In the genomic region with DNA sequence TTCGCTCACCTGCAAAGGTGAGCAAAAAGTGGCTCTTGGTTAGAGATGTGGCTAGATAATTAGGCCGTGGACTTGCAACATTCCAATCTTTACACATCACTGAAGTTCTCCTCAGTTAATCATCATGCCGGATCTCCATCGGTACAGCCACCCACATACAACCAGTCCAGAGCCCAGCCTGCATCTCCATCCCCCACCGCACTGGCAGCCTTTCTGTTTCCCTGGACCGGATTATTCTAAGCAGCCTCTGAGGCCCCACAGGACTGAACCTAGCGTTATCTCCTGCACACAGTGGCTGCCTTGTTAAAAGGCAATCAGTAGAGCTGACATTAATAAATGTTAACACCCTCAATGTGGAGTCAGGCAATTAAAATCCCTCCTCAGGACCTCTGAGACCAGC, we compare ENCODE assay signal across 14 mouse cellular contexts.
DNase-seq lines count a peak whose midpoint lies in the region; ATAC-seq and TF ChIP-seq lines count a peak whose summit lies in the region.
"Had no signal": no experiment of that assay in that cellular context is flagged by ENCODE, and none has a peak within 500 bp of the region (broad histone marks: within the 10 kb centered on the region; RNA-seq: fewer than 3 reads in every experiment).

No protein-coding gene starts in this region.

- no peaks in the 10 kb centered on the region for H3K27me3 ChIP-seq in forebrain, embryonic 12.5 days
- no peaks in the 10 kb centered on the region for H3K27me3 ChIP-seq in forebrain, embryonic 10.5 days (ENCODE audit: poor library complexity, severe bottlenecking)
- H3K27me3 ChIP-seq in midbrain, postnatal 0 days (ENCODE audit: insufficient read depth, low read length), result no peaks in the 10 kb centered on the region
- no peaks in the 10 kb centered on the region for H3K27me3 ChIP-seq in liver, postnatal 0 days (ENCODE audit: insufficient read depth, low read length)
- H3K27me3 ChIP-seq: kidney, embryonic 15.5 days; liver, embryonic 12.5 days had no signal

- H3K9ac ChIP-seq in forebrain, embryonic 12.5 days, result no peak overlapping the region
- no peak overlapping the region for H3K9ac ChIP-seq in midbrain, postnatal 0 days (replicated peaks; ENCODE audit: low read length, poor library complexity, severe bottlenecking)
- no peak overlapping the region for H3K9ac ChIP-seq in liver, postnatal 0 days (replicated peaks)
- H3K9ac ChIP-seq: kidney, embryonic 15.5 days; liver, embryonic 12.5 days had no signal

- H3K9me3 ChIP-seq in forebrain, embryonic 12.5 days, result no peaks in the 10 kb centered on the region
- H3K9me3 ChIP-seq in forebrain, embryonic 10.5 days, result no peaks in the 10 kb centered on the region
- no peaks in the 10 kb centered on the region for H3K9me3 ChIP-seq in midbrain, postnatal 0 days (ENCODE audit: low read length)
- no peaks in the 10 kb centered on the region for H3K9me3 ChIP-seq in liver, postnatal 0 days (ENCODE audit: low read length)
- H3K9me3 ChIP-seq: heart, embryonic 10.5 days; kidney, embryonic 15.5 days; liver, embryonic 12.5 days had no signal

- intact Hi-C loops in left cerebral cortex, postnatal 36 days (cut with DNase I), result no loop called here

- no peak overlapping the region for H3K4me2 ChIP-seq in forebrain, embryonic 12.5 days
- H3K4me2 ChIP-seq in midbrain, postnatal 0 days (ENCODE audit: low read depth, low read length, poor library complexity, severe bottlenecking), result no peak overlapping the region
- no peak overlapping the region for H3K4me2 ChIP-seq in liver, postnatal 0 days (ENCODE audit: low read depth, low read length)
- H3K4me2 ChIP-seq: kidney, embryonic 15.5 days; liver, embryonic 12.5 days had no signal

- no peak for TF ChIP-seq CTCF in layer of hippocampus, adult 2 months (conservative IDR thresholded peaks at IDR 0.05)
- no peak for TF ChIP-seq CTCF in midbrain, postnatal 0 days (IDR thresholded peaks at IDR 0.05)
- TF ChIP-seq CTCF in liver, postnatal 0 days (IDR thresholded peaks at IDR 0.05; ENCODE audit: low read depth), result no peak

- ATAC-seq in forebrain, embryonic 12.5 days (ENCODE audit: low FRiP score), result 0 out of 2 replicates have a peak, but pooled peaks have one; percentile 41
- peak; percentile 23; the same call in 1 of the 2 replicates for ATAC-seq in midbrain, postnatal 0 days (ENCODE audit: low FRiP score)
- ATAC-seq in liver, postnatal 0 days, result no peak
- ATAC-seq: inflammation-experienced regulatory T-cells, adult 6 months; liver, embryonic 12.5 days had no signal

- no peak for TF ChIP-seq EP300 in liver, postnatal 0 days (IDR thresholded peaks at IDR 0.05; ENCODE audit: low read depth)

- no peaks in the 10 kb centered on the region for H3K36me3 ChIP-seq in forebrain, embryonic 12.5 days (replicated peaks)
- no peaks in the 10 kb centered on the region for H3K36me3 ChIP-seq in forebrain, embryonic 10.5 days (replicated peaks)
- no peaks in the 10 kb centered on the region for H3K36me3 ChIP-seq in midbrain, postnatal 0 days (ENCODE audit: insufficient read depth, low read length)
- H3K36me3 ChIP-seq in liver, postnatal 0 days (replicated peaks; ENCODE audit: insufficient read depth, low read length), result no peaks in the 10 kb centered on the region
- H3K36me3 ChIP-seq: heart, embryonic 10.5 days; kidney, embryonic 15.5 days; liver, embryonic 12.5 days had no signal

- no peak for DNase-seq in forebrain, embryonic 10.5 days (ENCODE audit: extremely low spot score, low spot score)
- DNase-seq in left cerebral cortex, adult 18-20 months (ENCODE audit: low spot score in 2 of 2), result peak; percentile 42 to 54
- DNase-seq in left cerebral cortex, postnatal 36 days (ENCODE audit: low spot score in 2 of 2), result no peak
- DNase-seq in layer of hippocampus, adult 2 months (ENCODE audit: low spot score in 2 of 2), result peak; percentile 57 to 64
- peak; percentile 28 for DNase-seq in midbrain, postnatal 0 days (ENCODE audit: low spot score)
- no peak for DNase-seq in liver, postnatal 0 days
- DNase-seq in lung, postnatal 14 days, result no peak
- DNase-seq: cerebellum, adult 2 months; thymus, adult 18-20 months had no signal

- no peak overlapping the region for H3K4me3 ChIP-seq in forebrain, embryonic 12.5 days (replicated peaks)
- H3K4me3 ChIP-seq in forebrain, embryonic 10.5 days, result no peak overlapping the region
- no peak overlapping the region for H3K4me3 ChIP-seq in layer of hippocampus, adult 2 months
- no peak overlapping the region for H3K4me3 ChIP-seq in midbrain, postnatal 0 days (ENCODE audit: low read depth, low read length)
- H3K4me3 ChIP-seq in liver, postnatal 0 days (ENCODE audit: low read depth, low read length), result no peak overlapping the region
- H3K4me3 ChIP-seq: heart, embryonic 10.5 days; kidney, embryonic 15.5 days; liver, embryonic 12.5 days had no signal

- no peak overlapping the region for H3K27ac ChIP-seq in forebrain, embryonic 12.5 days
- no peak overlapping the region for H3K27ac ChIP-seq in forebrain, embryonic 10.5 days
- peak overlapping the region; percentile 92 for H3K27ac ChIP-seq in layer of hippocampus, adult 2 months
- H3K27ac ChIP-seq in midbrain, postnatal 0 days (ENCODE audit: low read depth, low read length), result no peak overlapping the region
- no peak overlapping the region for H3K27ac ChIP-seq in liver, postnatal 0 days (ENCODE audit: low read depth)
- H3K27ac ChIP-seq: heart, embryonic 10.5 days; kidney, embryonic 15.5 days; liver, embryonic 12.5 days had no signal

- 43% methylated on average over 7 of the region's 7 CpGs for WGBS in forebrain, embryonic 12.5 days
- 67% methylated on average over 7 of the region's 7 CpGs for WGBS in forebrain, embryonic 10.5 days
- WGBS in midbrain, postnatal 0 days, result 33% methylated on average over 7 of the region's 7 CpGs
- WGBS in liver, postnatal 0 days (ENCODE audit: insufficient replicate concordance), result 72% methylated on average over 7 of the region's 7 CpGs

- peaks cover 9% of the 10 kb centered on the region; the same call in 1 of the 2 replicates for H3K4me1 ChIP-seq in forebrain, embryonic 12.5 days
- H3K4me1 ChIP-seq in forebrain, embryonic 10.5 days, result peaks cover 10% of the 10 kb centered on the region
- H3K4me1 ChIP-seq in midbrain, postnatal 0 days (ENCODE audit: insufficient read depth, low read length), result no peaks in the 10 kb centered on the region
- H3K4me1 ChIP-seq in liver, postnatal 0 days (ENCODE audit: insufficient read depth), result no peaks in the 10 kb centered on the region
- H3K4me1 ChIP-seq: kidney, embryonic 15.5 days; liver, embryonic 12.5 days had no signal

Comparison
In these comparisons a context has a peak if more than half of its experiments do, and no peak if none do; other contexts are left out.
1. DNase-seq: peak in left cerebral cortex, adult 18-20 months (2 of 2), layer of hippocampus, adult 2 months (2 of 2) and midbrain, postnatal 0 days (single experiment); none in forebrain, embryonic 10.5 days (single experiment), left cerebral cortex, postnatal 36 days (0 of 2), liver, postnatal 0 days (single experiment) and lung, postnatal 14 days (single experiment).